Mouse (Mus musculus): Measurements from ENCODE around the gene Tfip11.

- TF ChIP-seq CTCF (IDR thresholded peaks at IDR 0.05; ENCODE audit: low read depth, low read length) (no peak), POLR2A (IDR thresholded peaks at IDR 0.05; ENCODE audit: borderline replicate concordance, low read depth, low read length) (no peak)
Observed at GRCm38 (mm10) chr5:112367338-112367737, 41.2 kb downstream of the Tfip11 start.
